Mouse (Mus musculus): Measurements from ENCODE around the gene Polr1d.

GRCm38 (mm10) chr5:147071886-147072285 is 5.0 kb upstream of the Polr1d start:
- TF ChIP-seq CTCF (IDR thresholded peaks at IDR 0.05) (no peak), POLR2A (IDR thresholded peaks at IDR 0.05; ENCODE audit: insufficient read depth, low read depth, low read length) (no peak), EP300 (IDR thresholded peaks at IDR 0.05; ENCODE audit: insufficient read depth, low read depth, low read length) (no peak)
